Mouse (Mus musculus): ENCODE results near the gene Pex10. TPM values are rescaled to one million over a fixed set of nuclear protein-coding genes. Genes with fewer than 3 reads are reported as not detected.

Pex10 gene
- total and polyA plus RNA-seq, 2 experiments from 2014 or later: 16.6 to 17.3 TPM

DNA sequence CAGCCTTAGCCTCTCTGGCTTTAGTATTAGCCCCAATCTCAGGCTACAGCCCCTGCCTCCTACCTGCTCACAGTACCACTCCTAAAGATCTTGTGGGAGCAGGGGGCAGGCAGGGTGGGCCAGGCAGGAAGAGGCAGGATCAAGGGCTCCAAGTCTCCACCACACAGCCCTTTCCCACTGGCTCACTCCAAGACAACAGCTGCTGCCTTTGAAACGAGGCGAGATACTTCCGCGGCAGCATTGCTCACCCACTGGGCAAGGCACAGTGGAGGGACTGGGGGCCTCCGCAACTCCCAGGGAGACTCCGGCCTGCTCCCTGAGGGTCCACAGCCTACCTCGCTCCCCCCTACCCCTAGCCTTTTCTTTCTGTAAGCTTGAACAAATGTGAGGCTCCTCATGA is 32.6 kb upstream of the Pex10 start:
- Histone ChIP-seq H3K9me3 (replicated peaks; ENCODE audit: control insufficient read depth, low read length) (no peaks in the 10 kb centered on the region), H3K9ac (replicated peaks; ENCODE audit: low read depth, low read length) (no peak overlapping the region), H3K4me1 (ENCODE audit: control insufficient read depth, insufficient read depth) (no peaks in the 10 kb centered on the region), H3K27ac (ENCODE audit: low read depth) (no peak overlapping the region), H3K27me3 (ENCODE audit: control insufficient read depth, insufficient read depth, low read length) (peaks cover 30% of the 10 kb centered on the region), H3K4me3 (ENCODE audit: low read depth, low read length) (no peak overlapping the region), H3K36me3 (replicated peaks; ENCODE audit: control insufficient read depth, insufficient read depth, low read length) (no peaks in the 10 kb centered on the region), H3K4me2 (ENCODE audit: low read depth, low read length) (no peak overlapping the region)
- WGBS: 30% methylated on average over 7 of the region's 7 CpGs
- DNase-seq (ENCODE audit: low spot score) (no peak), ATAC-seq (ENCODE audit: insufficient read depth, low read depth) (no peak)
- TF ChIP-seq CTCF (IDR thresholded peaks at IDR 0.05; ENCODE audit: low read depth) (no peak), EP300 (IDR thresholded peaks at IDR 0.05; ENCODE audit: low read depth) (no peak)

DNA sequence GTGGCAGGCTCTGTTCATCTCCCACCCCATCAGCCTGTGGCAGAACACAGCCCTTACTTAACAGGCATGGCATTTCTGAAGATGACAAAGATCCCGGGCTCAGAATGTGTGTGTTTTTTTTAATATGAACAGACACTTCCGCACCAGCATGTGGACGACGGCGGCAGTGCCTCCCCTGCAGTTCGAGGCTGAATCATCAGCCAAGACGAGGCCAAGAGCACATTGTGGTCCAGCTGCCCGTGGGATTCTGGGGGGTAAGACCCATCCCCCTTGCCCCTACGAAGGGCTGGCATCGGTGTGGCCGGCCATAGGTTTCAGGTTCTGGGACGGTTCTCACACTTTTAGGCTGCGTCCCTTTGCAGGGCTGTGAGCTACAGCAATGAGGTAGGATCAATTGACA is 32.0 kb upstream of the Pex10 start:
- Histone ChIP-seq H3K4me3 (ENCODE audit: low read depth, low read length) (no peak overlapping the region), H3K4me1 (ENCODE audit: control insufficient read depth, insufficient read depth) (no peaks in the 10 kb centered on the region), H3K27ac (ENCODE audit: low read depth) (no peak overlapping the region), H3K9me3 (replicated peaks; ENCODE audit: control insufficient read depth, low read length) (no peaks in the 10 kb centered on the region), H3K36me3 (replicated peaks; ENCODE audit: control insufficient read depth, insufficient read depth, low read length) (no peaks in the 10 kb centered on the region), H3K9ac (replicated peaks; ENCODE audit: low read depth, low read length) (no peak overlapping the region), H3K4me2 (ENCODE audit: low read depth, low read length) (no peak overlapping the region), H3K27me3 (ENCODE audit: control insufficient read depth, insufficient read depth, low read length) (peaks cover 33% of the 10 kb centered on the region)
- TF ChIP-seq CTCF (IDR thresholded peaks at IDR 0.05; ENCODE audit: low read depth) (no peak), EP300 (IDR thresholded peaks at IDR 0.05; ENCODE audit: low read depth) (no peak)
- no peak for ATAC-seq (ENCODE audit: insufficient read depth, low read depth)
- 59% methylated on average over 13 of the region's 13 CpGs for WGBS
- DNase-seq (ENCODE audit: low spot score): no peak

DNA sequence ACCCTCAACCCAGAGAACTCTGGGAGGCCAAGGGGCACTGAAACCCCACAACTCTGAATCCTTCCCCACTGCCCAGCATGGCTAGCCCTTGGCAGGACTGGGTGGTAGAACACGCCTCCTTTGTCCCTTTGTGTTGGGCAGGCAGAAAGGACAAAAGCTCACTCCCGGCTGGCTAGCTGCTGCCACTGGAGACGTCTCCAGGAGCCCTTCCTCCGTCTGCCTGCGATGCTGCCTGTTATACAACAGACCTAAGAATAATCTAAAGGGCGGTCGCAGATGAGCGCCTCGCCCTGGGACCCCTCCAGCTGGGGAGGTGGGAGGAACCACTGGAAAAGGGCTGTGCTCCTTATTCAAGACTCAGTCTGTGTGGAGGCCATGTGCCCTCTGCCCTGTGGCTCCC is 26.6 kb upstream of the Pex10 start:
- H3K9me3 ChIP-seq (replicated peaks; ENCODE audit: control insufficient read depth, low read length): no peaks in the 10 kb centered on the region
- H3K4me3 ChIP-seq (ENCODE audit: low read depth, low read length): no peak overlapping the region
- peaks cover 48% of the 10 kb centered on the region for H3K27me3 ChIP-seq (ENCODE audit: control insufficient read depth, insufficient read depth, low read length)
- no peak overlapping the region for H3K27ac ChIP-seq (ENCODE audit: low read depth)
- ATAC-seq (ENCODE audit: insufficient read depth, low read depth): no peak
- no peak for DNase-seq (ENCODE audit: low spot score)
- no peak overlapping the region for H3K9ac ChIP-seq (replicated peaks; ENCODE audit: low read depth, low read length)
- no peak overlapping the region for H3K4me2 ChIP-seq (ENCODE audit: low read depth, low read length)
- 57% methylated on average over 9 of the region's 9 CpGs for WGBS
- no peaks in the 10 kb centered on the region for H3K36me3 ChIP-seq (replicated peaks; ENCODE audit: control insufficient read depth, insufficient read depth, low read length)
- no peaks in the 10 kb centered on the region for H3K4me1 ChIP-seq (ENCODE audit: control insufficient read depth, insufficient read depth)
- TF ChIP-seq EP300 (IDR thresholded peaks at IDR 0.05; ENCODE audit: low read depth) (no peak), CTCF (IDR thresholded peaks at IDR 0.05; ENCODE audit: low read depth) (no peak)

DNA sequence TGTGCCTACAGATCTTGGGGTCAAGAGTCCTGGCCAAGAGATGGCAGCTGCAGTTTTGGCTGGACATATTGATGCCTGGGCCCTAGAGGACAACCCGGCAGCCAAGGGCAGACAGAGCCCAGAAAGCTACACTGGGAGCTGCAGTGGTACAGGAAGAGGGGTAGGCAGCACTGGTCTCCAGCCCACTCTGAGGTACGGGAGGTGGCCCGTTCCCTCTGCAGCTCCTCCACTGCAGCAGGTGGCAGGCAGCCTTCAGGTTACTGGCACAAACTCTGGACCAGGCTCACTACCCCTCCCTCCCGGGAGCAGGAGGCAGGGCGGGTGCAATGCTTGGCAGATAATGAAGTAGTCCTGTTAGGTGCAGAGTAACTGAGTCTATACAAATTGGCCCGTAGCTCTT is 26.1 kb upstream of the Pex10 start:
- Histone ChIP-seq H3K27me3 (ENCODE audit: control insufficient read depth, insufficient read depth, low read length) (peaks cover 53% of the 10 kb centered on the region), H3K4me2 (ENCODE audit: low read depth, low read length) (no peak overlapping the region), H3K36me3 (replicated peaks; ENCODE audit: control insufficient read depth, insufficient read depth, low read length) (no peaks in the 10 kb centered on the region), H3K27ac (ENCODE audit: low read depth) (no peak overlapping the region), H3K9ac (replicated peaks; ENCODE audit: low read depth, low read length) (no peak overlapping the region), H3K4me1 (ENCODE audit: control insufficient read depth, insufficient read depth) (no peaks in the 10 kb centered on the region), H3K9me3 (replicated peaks; ENCODE audit: control insufficient read depth, low read length) (no peaks in the 10 kb centered on the region), H3K4me3 (ENCODE audit: low read depth, low read length) (no peak overlapping the region)
- WGBS: 63% methylated on average over 6 of the region's 6 CpGs
- no peak for ATAC-seq (ENCODE audit: insufficient read depth, low read depth)
- no peak for DNase-seq (ENCODE audit: low spot score)
- TF ChIP-seq CTCF (IDR thresholded peaks at IDR 0.05; ENCODE audit: low read depth): no peak

DNA sequence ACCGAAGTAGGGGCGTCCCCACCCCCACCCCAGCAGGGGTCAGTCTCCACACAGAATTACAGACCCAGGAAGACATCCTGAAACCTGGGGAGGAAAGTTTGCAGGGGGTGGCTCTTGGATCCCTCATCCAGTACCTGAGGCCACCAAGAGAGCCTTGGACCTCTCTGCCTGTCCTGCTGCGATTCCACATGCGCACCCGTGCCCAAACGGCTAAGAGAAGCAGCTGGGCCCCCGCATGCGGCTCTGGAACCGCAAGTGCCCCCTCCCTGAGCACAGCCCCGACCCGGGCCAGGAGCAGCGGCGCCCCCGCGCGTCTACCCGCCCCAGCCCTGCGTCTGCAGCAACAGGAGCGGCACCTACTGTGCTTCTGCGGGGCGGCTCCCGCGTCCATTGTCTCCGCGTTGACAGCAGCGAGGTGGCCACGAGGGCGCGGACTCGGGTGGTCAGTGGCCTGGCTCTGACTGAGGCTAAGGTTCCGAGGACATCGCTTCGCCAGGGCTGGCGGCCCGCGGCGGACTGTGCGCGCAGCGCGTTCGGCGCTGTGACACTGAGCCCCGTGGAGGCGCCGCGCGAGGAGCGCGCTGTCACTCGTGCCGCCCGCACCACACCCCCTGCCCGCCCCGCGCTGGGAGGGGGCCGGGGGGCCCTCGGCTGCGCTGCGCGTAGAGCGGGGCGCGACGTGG is 24.1 kb upstream of the Pex10 start:
- DNase-seq (ENCODE audit: low spot score): no peak
- peak overlapping the region; percentile 15; the same call in 1 of the 2 replicates for H3K4me3 ChIP-seq (ENCODE audit: low read depth, low read length)
- H3K9ac ChIP-seq (replicated peaks; ENCODE audit: low read depth, low read length): no peak overlapping the region
- peaks cover 62% of the 10 kb centered on the region for H3K27me3 ChIP-seq (ENCODE audit: control insufficient read depth, insufficient read depth, low read length)
- no peak for ATAC-seq (ENCODE audit: insufficient read depth, low read depth)
- no peaks in the 10 kb centered on the region for H3K9me3 ChIP-seq (replicated peaks; ENCODE audit: control insufficient read depth, low read length)
- TF ChIP-seq EP300 (IDR thresholded peaks at IDR 0.05; ENCODE audit: low read depth) (no peak), CTCF (IDR thresholded peaks at IDR 0.05; ENCODE audit: low read depth) (no peak)
- H3K4me1 ChIP-seq (ENCODE audit: control insufficient read depth, insufficient read depth): no peaks in the 10 kb centered on the region
- H3K27ac ChIP-seq (ENCODE audit: low read depth): no peak overlapping the region
- H3K36me3 ChIP-seq (replicated peaks; ENCODE audit: control insufficient read depth, insufficient read depth, low read length): no peaks in the 10 kb centered on the region
- 1% methylated on average over 60 of the region's 65 CpGs for WGBS
- H3K4me2 ChIP-seq (ENCODE audit: low read depth, low read length): no peak overlapping the region

DNA sequence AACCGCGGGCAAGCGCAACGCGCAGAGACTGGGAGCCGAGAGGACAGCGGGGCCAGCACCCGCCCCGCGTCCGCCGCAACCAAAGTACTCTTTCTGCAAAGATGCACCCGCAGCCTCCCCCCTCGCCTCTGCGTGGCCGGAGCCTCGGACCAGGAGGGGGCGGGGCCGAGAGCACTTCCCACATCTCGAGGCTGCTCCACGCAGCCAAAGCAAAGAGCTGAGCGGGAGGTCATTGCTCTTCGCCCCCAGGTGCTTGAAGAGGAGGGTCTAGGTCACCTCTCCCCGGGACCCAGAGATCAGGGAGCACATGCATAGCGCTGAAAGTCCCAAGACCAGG is 23.6 kb upstream of the Pex10 start:
- H3K27me3 ChIP-seq (ENCODE audit: control insufficient read depth, insufficient read depth, low read length): peaks cover 62% of the 10 kb centered on the region
- H3K4me1 ChIP-seq (ENCODE audit: control insufficient read depth, insufficient read depth): no peaks in the 10 kb centered on the region
- H3K9ac ChIP-seq (replicated peaks; ENCODE audit: low read depth, low read length): no peak overlapping the region
- H3K4me3 ChIP-seq (ENCODE audit: low read depth, low read length): 0 out of 2 replicates have a peak overlapping the region, but pooled peaks have one; percentile 15
- H3K27ac ChIP-seq (ENCODE audit: low read depth): no peak overlapping the region
- H3K4me2 ChIP-seq (ENCODE audit: low read depth, low read length): no peak overlapping the region
- DNase-seq (ENCODE audit: low spot score) (no peak), ATAC-seq (ENCODE audit: insufficient read depth, low read depth) (no peak)
- no peak for TF ChIP-seq CTCF (IDR thresholded peaks at IDR 0.05; ENCODE audit: low read depth)
- no peak for TF ChIP-seq EP300 (IDR thresholded peaks at IDR 0.05; ENCODE audit: low read depth)
- H3K9me3 ChIP-seq (replicated peaks; ENCODE audit: control insufficient read depth, low read length): no peaks in the 10 kb centered on the region
- H3K36me3 ChIP-seq (replicated peaks; ENCODE audit: control insufficient read depth, insufficient read depth, low read length): no peaks in the 10 kb centered on the region
- 4% methylated on average over 16 of the region's 25 CpGs for WGBS
